Mouse (Mus musculus) heart, embryonic 13.5 days (tissue): ENCODE data around the gene Gm7903. TPM values are rescaled to one million over a fixed set of nuclear protein-coding genes. Genes with fewer than 3 reads are reported as not detected.
"Not testable (repeated sequence)": the region's sequence is repeated elsewhere in the genome, so short reads cannot be mapped to it uniquely, and the experiment has no call there.

ENCODE experiments used
- ATAC-seq: fragments of 200-750 bp; cut with Nextera tagmentation; 2 replicates; pipeline ENCODE4 v1.8.0; 2017; ENCODE audit warnings: moderate TSS enrichment; ENCODE audit not compliant: insufficient number of reproducible peaks, low FRiP score, low TSS enrichment; ENCODE audit errors: extremely low read depth
- H3K27ac ChIP-seq: fragments of 300-500 bp; sonication (generic); replicated peaks from 2 replicates; pipeline ENCODE4 v1.5.1; 2015; ENCODE audit warnings: moderate library complexity, mild to moderate bottlenecking, inconsistent platforms
- H3K27me3 ChIP-seq: fragments of 300-500 bp; sonication (generic); replicated peaks from 2 replicates; pipeline ENCODE4 v1.6.1; 2015; ENCODE audit warnings: mild to moderate bottlenecking, inconsistent platforms
- H3K36me3 ChIP-seq: fragments of 300-500 bp; sonication (generic); 2 replicates; pipeline ENCODE4 v1.6.1; 2015; ENCODE audit warnings: mild to moderate bottlenecking, inconsistent platforms
- H3K4me1 ChIP-seq: fragments of 300-500 bp; sonication (generic); 2 replicates; pipeline ENCODE4 v1.6.1; 2015; ENCODE audit warnings: inconsistent platforms
- H3K4me2 ChIP-seq: fragments of 300-500 bp; sonication (generic); 2 replicates; pipeline ENCODE4 v1.6.1; 2015; ENCODE audit warnings: inconsistent platforms, mild to moderate bottlenecking, moderate library complexity
- H3K4me3 ChIP-seq: fragments of 300-500 bp; sonication (generic); 2 replicates; pipeline ENCODE4 v1.5.1; 2015; ENCODE audit warnings: moderate library complexity, mild to moderate bottlenecking, inconsistent platforms
- H3K9ac ChIP-seq: fragments of 300-500 bp; sonication (generic); 2 replicates; pipeline ENCODE4 v1.6.1; 2015; ENCODE audit warnings: inconsistent platforms, mild to moderate bottlenecking, moderate library complexity
- H3K9me3 ChIP-seq: fragments of 300-500 bp; sonication (generic); 2 replicates; pipeline ENCODE4 v1.6.1; 2016; ENCODE audit warnings: inconsistent platforms
- WGBS: fragments of 180-500 bp; shearing (Covaris S2); methylation state at CpG from one replicate; pipeline ENCODE4 v1.1.7; 2015; ENCODE audit warnings: mixed read lengths; 5-methylcytosine and 5-hydroxymethylcytosine counted together
- polyA plus RNA-seq: library from polyadenylated mRNA; unstranded; fragments of >200 nt; fragmentation: Nextera tagmentation; extraction: Ambion mirVana; gene quantifications from 2 replicates; pipeline ENCODE4 v1.2.1, GENCODE M21; 2015

Gene Gm7903
- not detected in 2 replicates for polyA plus RNA-seq

- not testable (repeated sequence) for H3K36me3 ChIP-seq, H3K9ac ChIP-seq, ATAC-seq, H3K27me3 ChIP-seq, H3K4me2 ChIP-seq, H3K4me3 ChIP-seq, H3K4me1 ChIP-seq, H3K27ac ChIP-seq, H3K9me3 ChIP-seq
- no CpG with 5 or more reads among the region's 15 CpGs for WGBS
Observed at GRCm38 (mm10) chrX:135433535-135433934, at the start of gene Gm7903. Gene Gm7903, plus strand, starts transcription at chrX:135433835.

- not testable (repeated sequence) for H3K9ac ChIP-seq, H3K36me3 ChIP-seq, H3K27me3 ChIP-seq, H3K4me2 ChIP-seq, H3K4me3 ChIP-seq, H3K27ac ChIP-seq, H3K4me1 ChIP-seq, ATAC-seq, H3K9me3 ChIP-seq
- WGBS, result no CpG with 5 or more reads among the region's 3 CpGs
Observed at GRCm38 (mm10) chrX:135403578-135403977, 30.1 kb upstream of the Gm7903 start.

GRCm38 (mm10) chrX:135421203-135421602 lies 12.4 kb upstream of the Gm7903 start:
- H3K4me1 ChIP-seq, ATAC-seq, H3K9ac ChIP-seq, H3K4me3 ChIP-seq, H3K36me3 ChIP-seq, H3K27ac ChIP-seq, H3K27me3 ChIP-seq, H3K9me3 ChIP-seq, H3K4me2 ChIP-seq: not testable (repeated sequence)
- WGBS, result 19% methylated on average over 4 of the region's 7 CpGs

GRCm38 (mm10) chrX:135421824-135422223 lies 11.8 kb upstream of the Gm7903 start:
- H3K36me3 ChIP-seq, H3K4me1 ChIP-seq, H3K9me3 ChIP-seq, H3K4me2 ChIP-seq, ATAC-seq, H3K9ac ChIP-seq, H3K4me3 ChIP-seq, H3K27ac ChIP-seq, H3K27me3 ChIP-seq: not testable (repeated sequence)

GRCm38 (mm10) chrX:135422473-135422872 lies 11.2 kb upstream of the Gm7903 start:
- not testable (repeated sequence) for H3K9ac ChIP-seq, H3K27me3 ChIP-seq, H3K4me3 ChIP-seq, H3K36me3 ChIP-seq, H3K4me2 ChIP-seq, H3K27ac ChIP-seq, H3K9me3 ChIP-seq, ATAC-seq, H3K4me1 ChIP-seq
- no CpG with 5 or more reads among the region's 4 CpGs for WGBS

GRCm38 (mm10) chrX:135464160-135464559 lies 30.5 kb downstream of the Gm7903 start:
- not testable (repeated sequence) for H3K4me2 ChIP-seq, H3K4me1 ChIP-seq, H3K4me3 ChIP-seq, ATAC-seq, H3K27ac ChIP-seq, H3K9ac ChIP-seq, H3K36me3 ChIP-seq, H3K27me3 ChIP-seq, H3K9me3 ChIP-seq
- no CpG with 5 or more reads among the region's 3 CpGs for WGBS

- not testable (repeated sequence) for H3K4me1 ChIP-seq, H3K4me3 ChIP-seq, H3K9me3 ChIP-seq, H3K9ac ChIP-seq, ATAC-seq, H3K36me3 ChIP-seq, H3K4me2 ChIP-seq, H3K27ac ChIP-seq, H3K27me3 ChIP-seq
- no CpG with 5 or more reads among the region's 6 CpGs for WGBS
Observed at GRCm38 (mm10) chrX:135481902-135482301, 48.3 kb downstream of the Gm7903 start.

- H3K27ac ChIP-seq, ATAC-seq, H3K4me2 ChIP-seq, H3K4me1 ChIP-seq, H3K27me3 ChIP-seq, H3K4me3 ChIP-seq, H3K9me3 ChIP-seq, H3K9ac ChIP-seq, H3K36me3 ChIP-seq: not testable (repeated sequence)
- WGBS, result no CpG with 5 or more reads among the region's 3 CpGs
Observed at GRCm38 (mm10) chrX:135483183-135483582, 49.5 kb downstream of the Gm7903 start.

Other genes with a start within 250 kb of the Gm7903 start
- 1.5 and 2.3 TPM in 2 replicates for gene Tceal6, start 223.1 kb upstream of the Gm7903 start, polyA plus RNA-seq
- gene Pramel3, start 131.5 kb upstream of the Gm7903 start, polyA plus RNA-seq, result not detected in 2 replicates
- 0.04 TPM in 1 of 2 replicates, not detected in the other for gene Gm5128, start 60.6 kb upstream of the Gm7903 start, polyA plus RNA-seq
- not detected in 2 replicates for gene AV320801, start 60.8 kb downstream of the Gm7903 start, polyA plus RNA-seq
- gene Nxf7, start 164.9 kb downstream of the Gm7903 start, polyA plus RNA-seq, result not detected in 2 replicates
- not detected in 2 replicates for gene Prame, start 193.9 kb downstream of the Gm7903 start, polyA plus RNA-seq